Mouse (Mus musculus) stomach, embryonic 16.5 days (tissue): ENCODE measurements around the gene Dip2b. TPM values are rescaled to one million over a fixed set of nuclear protein-coding genes. Genes with fewer than 3 reads are reported as not detected.

ENCODE experiments used
- ATAC-seq: fragments of 200-750 bp; cut with Nextera tagmentation; 2 replicates; pipeline ENCODE4 v1.8.0; 2017; ENCODE audit warnings: moderate number of reproducible peaks, moderate TSS enrichment; ENCODE audit not compliant: insufficient read depth, low FRiP score
- H3K27ac ChIP-seq: fragments of 300-500 bp; sonication (generic); 2 replicates; pipeline ENCODE4 v1.5.1; 2014; ENCODE audit warnings: low read length
- H3K27me3 ChIP-seq: fragments of 300-500 bp; sonication (generic); 2 replicates; pipeline ENCODE4 v1.6.1; 2014; ENCODE audit warnings: low read length, control low read depth, mixed read lengths; ENCODE audit not compliant: control insufficient read depth, insufficient read depth
- H3K36me3 ChIP-seq: fragments of 300-500 bp; sonication (generic); 2 replicates; pipeline ENCODE4 v1.6.1; 2014; ENCODE audit warnings: low read length; ENCODE audit not compliant: control insufficient read depth, insufficient read depth
- H3K4me1 ChIP-seq: fragments of 300-500 bp; sonication (generic); 2 replicates; pipeline ENCODE4 v1.6.1; 2014; ENCODE audit warnings: low read length, control low read depth, mixed read lengths; ENCODE audit not compliant: control insufficient read depth, insufficient read depth
- H3K4me2 ChIP-seq: fragments of 300-500 bp; sonication (generic); 2 replicates; pipeline ENCODE4 v1.6.1; 2014; ENCODE audit warnings: low read depth, low read length, mixed read lengths
- H3K4me3 ChIP-seq: fragments of 300-500 bp; sonication (generic); replicated peaks from 2 replicates; pipeline ENCODE4 v1.5.1; 2014; ENCODE audit warnings: mild to moderate bottlenecking, low read length
- H3K9ac ChIP-seq: fragments of 300-500 bp; sonication (generic); 2 replicates; pipeline ENCODE4 v1.6.1; 2014; ENCODE audit warnings: low read length
- H3K9me3 ChIP-seq: fragments of 300-500 bp; sonication (generic); replicated peaks from 2 replicates; pipeline ENCODE4 v1.6.1; 2016; ENCODE audit warnings: low read length, control low read depth; ENCODE audit not compliant: control insufficient read depth
- WGBS: fragments of 180-500 bp; shearing (Covaris S2); extraction: QIAGEN DNeasy Blood & Tissue Kit; methylation state at CpG from one replicate; pipeline ENCODE4 v1.1.7; 2014; 5-methylcytosine and 5-hydroxymethylcytosine counted together
- polyA plus RNA-seq: library from polyadenylated mRNA; unstranded; fragments of >200 nt; fragmentation: Nextera tagmentation; extraction: Ambion mirVana; gene quantifications from 2 replicates; pipeline ENCODE4 v1.2.1, GENCODE M21; 2015

Gene Dip2b
- polyA plus RNA-seq, 1 experiment from 2014 or later, result 10.4 TPM

DNA sequence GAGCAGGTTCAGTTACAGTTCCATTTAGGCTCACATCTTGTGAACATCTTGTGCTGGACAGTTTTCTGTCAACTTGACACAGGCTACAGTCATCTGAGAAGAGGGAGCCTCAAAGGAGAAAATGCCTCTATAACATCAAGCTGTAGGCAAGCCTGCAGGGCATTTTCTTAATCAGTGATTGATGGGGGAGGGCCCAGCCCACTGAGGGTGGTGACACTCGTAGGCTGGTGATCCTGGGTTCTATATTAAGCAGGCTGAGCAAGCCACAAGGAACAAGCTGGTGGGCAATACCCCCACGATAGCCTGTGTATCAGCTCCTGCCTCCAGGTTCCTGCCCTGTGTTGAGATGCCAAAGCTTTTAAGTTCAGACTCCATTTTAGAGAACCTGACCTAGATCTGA, 230.5 kb downstream of the Dip2b start:
- WGBS, result 63% methylated on average over 2 of the region's 2 CpGs

More for the DNA sequence above, 230.5 kb downstream of the Dip2b start:
- H3K4me2 ChIP-seq, result no peak overlapping the region
- no peaks in the 10 kb centered on the region for H3K27me3 ChIP-seq
- H3K36me3 ChIP-seq, result no peaks in the 10 kb centered on the region
- ATAC-seq, result no peak
- H3K4me3 ChIP-seq, result no peak overlapping the region
- no peaks in the 10 kb centered on the region for H3K9me3 ChIP-seq
- H3K9ac ChIP-seq, result no peak overlapping the region
- no peaks in the 10 kb centered on the region for H3K4me1 ChIP-seq
- H3K27ac ChIP-seq, result no peak overlapping the region

Other genes starting within 250 kb of the Dip2b start
- gene Lima1, start 163.2 kb upstream of the Dip2b start, polyA plus RNA-seq, result 89.4 and 95.8 TPM in 2 replicates
- not detected in 2 replicates for gene Fam186a, start 71.6 kb upstream of the Dip2b start, polyA plus RNA-seq
- 34.2 and 37.4 TPM in 2 replicates for gene Larp4, start 68.6 kb upstream of the Dip2b start, polyA plus RNA-seq
- 34.0 and 40.4 TPM in 2 replicates for gene Atf1, start 189.2 kb downstream of the Dip2b start, polyA plus RNA-seq
- gene Tmprss12, start 242.2 kb downstream of the Dip2b start, polyA plus RNA-seq, result 0.30 and 0.49 TPM in 2 replicates